Mouse (Mus musculus) hindbrain, embryonic 16.5 days (tissue): ENCODE measurements around the gene Zcchc24. TPM values are rescaled to one million over a fixed set of nuclear protein-coding genes. Genes with fewer than 3 reads are reported as not detected.

Source experiments
- ATAC-seq: fragments of 200-750 bp; cut with Nextera tagmentation; 2 replicates; pipeline ENCODE4 v1.8.0; 2017; ENCODE audit warnings: moderate TSS enrichment, moderate library complexity
- H3K27ac ChIP-seq: fragments of 300-500 bp; sonication (generic); 2 replicates; pipeline ENCODE4 v1.5.1; 2014; ENCODE audit warnings: low read depth, mild to moderate bottlenecking, control low read depth, low read length, moderate library complexity
- H3K27me3 ChIP-seq: fragments of 300-500 bp; sonication (generic); replicated peaks from 2 replicates; pipeline ENCODE4 v1.6.1; 2014; ENCODE audit warnings: low read length; ENCODE audit not compliant: control insufficient read depth, insufficient read depth
- H3K36me3 ChIP-seq: fragments of 300-500 bp; sonication (generic); 2 replicates; pipeline ENCODE4 v1.6.1; 2014; ENCODE audit warnings: mild to moderate bottlenecking, low read length, moderate library complexity, mixed read lengths; ENCODE audit not compliant: control insufficient read depth, insufficient read depth
- H3K4me1 ChIP-seq: fragments of 300-500 bp; sonication (generic); 2 replicates; pipeline ENCODE4 v1.6.1; 2014; ENCODE audit warnings: low read depth, low read length; ENCODE audit not compliant: control insufficient read depth, insufficient read depth
- H3K4me2 ChIP-seq: fragments of 300-500 bp; sonication (generic); 2 replicates; pipeline ENCODE4 v1.6.1; 2014; ENCODE audit warnings: mild to moderate bottlenecking, low read length, control low read depth, moderate library complexity
- H3K4me3 ChIP-seq: fragments of 300-500 bp; sonication (generic); 2 replicates; pipeline ENCODE4 v1.5.1; 2014; ENCODE audit warnings: mild to moderate bottlenecking, low read length, control low read depth, moderate library complexity
- H3K9ac ChIP-seq: fragments of 300-500 bp; sonication (generic); 2 replicates; pipeline ENCODE4 v1.6.1; 2014; ENCODE audit warnings: low read depth, mild to moderate bottlenecking, control low read depth, low read length, moderate library complexity
- H3K9me3 ChIP-seq: fragments of 300-500 bp; sonication (generic); 2 replicates; pipeline ENCODE4 v1.6.1; 2014; ENCODE audit warnings: mild to moderate bottlenecking, low read length, moderate library complexity; ENCODE audit not compliant: control insufficient read depth
- WGBS: fragments of 180-500 bp; shearing (Covaris S2); extraction: QIAGEN DNeasy Blood & Tissue Kit; methylation state at CpG from one replicate; pipeline ENCODE4 v1.1.7; 2014; 5-methylcytosine and 5-hydroxymethylcytosine counted together
- polyA plus RNA-seq: library from polyadenylated mRNA; unstranded; fragments of >200 nt; fragmentation: Nextera tagmentation; extraction: Ambion mirVana; gene quantifications from 2 replicates; pipeline ENCODE4 v1.2.1, GENCODE M21; 2015

The Zcchc24 gene
- polyA plus RNA-seq, 1 experiment from 2014 or later, result 10.1 TPM

DNA sequence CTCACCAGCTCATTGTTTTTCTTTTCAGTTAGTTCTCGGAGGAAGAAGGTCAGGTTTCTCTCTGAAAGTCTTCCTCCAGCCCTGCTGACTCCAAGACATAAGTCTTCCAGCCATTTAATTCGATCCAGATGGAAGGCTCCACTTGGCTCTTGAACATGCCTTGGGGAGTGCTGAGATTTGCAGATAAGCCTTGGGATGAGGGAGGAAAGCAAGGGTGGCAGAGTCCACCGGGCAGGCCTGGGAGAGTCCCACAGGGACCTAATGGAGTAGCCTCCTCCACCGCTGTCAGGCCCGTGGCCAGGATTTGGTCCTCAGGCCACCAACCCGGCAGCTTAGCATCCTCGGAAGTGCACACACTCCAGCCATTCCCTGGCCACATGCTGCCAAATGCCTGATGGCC is 27.8 kb upstream of the Zcchc24 start:
- Histone ChIP-seq H3K9ac (no peak overlapping the region), H3K4me1 (no peaks in the 10 kb centered on the region; the same call in 1 of the 2 replicates), H3K9me3 (no peaks in the 10 kb centered on the region), H3K27me3 (no peaks in the 10 kb centered on the region), H3K27ac (no peak overlapping the region), H3K4me2 (no peak overlapping the region), H3K36me3 (no peaks in the 10 kb centered on the region), H3K4me3 (no peak overlapping the region)
- WGBS, result 81% methylated on average over 7 of the region's 7 CpGs
- no peak for ATAC-seq

GRCm38 (mm10) chr14:25795561-25796174 is 26.8 kb upstream of the Zcchc24 start:
- H3K27ac ChIP-seq, result no peak overlapping the region
- no peak overlapping the region for H3K4me2 ChIP-seq
- ATAC-seq, result 0 out of 2 replicates have a peak, but pooled peaks have one; percentile 42
- no peaks in the 10 kb centered on the region for H3K36me3 ChIP-seq
- WGBS, result 31% methylated on average over 10 of the region's 10 CpGs
- H3K4me1 ChIP-seq, result no peaks in the 10 kb centered on the region; the same call in 1 of the 2 replicates
- H3K9ac ChIP-seq, result no peak overlapping the region
- H3K9me3 ChIP-seq, result no peaks in the 10 kb centered on the region
- no peak overlapping the region for H3K4me3 ChIP-seq
- no peaks in the 10 kb centered on the region for H3K27me3 ChIP-seq

DNA sequence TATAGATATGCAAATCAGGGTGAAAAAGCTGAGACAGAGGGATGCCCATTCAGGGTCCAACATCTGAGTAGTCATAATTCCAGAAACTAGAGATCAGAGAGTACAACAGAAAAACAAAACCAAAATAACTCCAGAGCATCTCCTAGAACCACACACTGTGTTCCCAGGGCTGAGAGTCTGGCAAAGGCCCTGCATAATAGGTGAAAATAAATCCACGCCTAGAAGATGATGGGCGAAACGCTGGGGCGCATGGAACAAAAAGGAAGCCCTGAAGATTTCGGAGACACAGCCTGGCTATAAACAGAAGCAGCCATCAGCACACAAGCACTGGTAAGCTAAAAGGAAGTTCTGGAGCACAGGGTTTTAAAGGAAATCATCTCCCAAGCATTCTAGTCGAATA is 26.2 kb upstream of the Zcchc24 start:
- WGBS, result 63% methylated on average over 6 of the region's 6 CpGs
- Histone ChIP-seq H3K4me3 (no peak overlapping the region), H3K4me2 (no peak overlapping the region), H3K27me3 (no peaks in the 10 kb centered on the region), H3K4me1 (no peaks in the 10 kb centered on the region; the same call in 1 of the 2 replicates), H3K9ac (no peak overlapping the region), H3K36me3 (no peaks in the 10 kb centered on the region), H3K9me3 (no peaks in the 10 kb centered on the region), H3K27ac (peak overlapping the region; percentile 47; the same call in 1 of the 2 replicates)
- no peak for ATAC-seq

DNA sequence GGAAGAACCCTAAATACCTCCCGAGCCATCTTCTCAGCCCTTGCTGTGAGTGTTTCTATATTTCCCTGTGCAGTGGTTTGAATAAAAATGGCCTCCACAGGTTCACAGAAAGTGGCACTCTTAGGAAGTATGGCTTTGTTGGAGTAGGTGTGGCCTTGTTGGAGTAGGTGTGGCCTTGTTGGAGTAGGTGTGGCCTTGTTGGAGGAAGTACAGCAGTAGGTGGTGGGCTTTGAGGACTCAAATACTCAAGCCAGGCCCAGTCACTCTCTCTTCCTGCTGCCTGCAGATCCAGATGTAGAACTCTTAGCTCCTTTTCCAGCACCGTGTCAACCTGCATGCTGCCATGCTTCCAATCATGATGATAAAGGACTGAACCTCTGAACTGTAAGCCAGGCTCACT is 25.5 kb upstream of the Zcchc24 start:
- no peaks in the 10 kb centered on the region for H3K36me3 ChIP-seq
- no peaks in the 10 kb centered on the region for H3K9me3 ChIP-seq
- H3K9ac ChIP-seq, result no peak overlapping the region
- no peaks in the 10 kb centered on the region; the same call in 1 of the 2 replicates for H3K4me1 ChIP-seq
- no peaks in the 10 kb centered on the region for H3K27me3 ChIP-seq
- no peak for ATAC-seq
- no peak overlapping the region for H3K4me2 ChIP-seq
- H3K4me3 ChIP-seq, result no peak overlapping the region
- WGBS, result 90% methylated on average over 2 of the region's 2 CpGs
- H3K27ac ChIP-seq, result no peak overlapping the region

DNA sequence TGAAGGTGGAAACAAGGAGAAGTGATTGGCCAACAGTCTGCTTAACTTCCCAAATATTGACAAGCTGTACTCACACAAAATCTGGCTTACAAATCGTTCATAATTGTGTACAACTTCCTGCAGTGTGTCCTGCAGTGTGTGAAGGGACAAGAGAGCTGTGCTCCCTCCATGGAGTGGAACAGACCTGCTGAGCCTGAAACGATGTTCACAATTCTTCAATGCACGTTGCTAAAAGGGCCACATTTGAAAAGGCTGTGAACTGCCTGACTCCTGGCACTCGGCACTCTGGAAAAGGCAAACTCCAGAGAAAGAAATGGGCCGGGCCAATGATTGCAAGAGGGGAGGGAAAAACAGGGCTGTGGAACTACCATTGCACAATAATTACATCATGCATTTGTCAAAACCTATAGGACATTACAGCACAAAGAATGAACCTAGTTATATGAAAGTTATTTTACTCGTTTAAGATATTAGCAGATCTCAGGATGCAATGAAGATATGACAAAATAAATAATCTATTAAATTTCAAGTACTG is 22.0 kb upstream of the Zcchc24 start:
- 55% methylated on average over 6 of the region's 6 CpGs for WGBS
- no peak overlapping the region for H3K4me3 ChIP-seq
- no peaks in the 10 kb centered on the region for H3K4me1 ChIP-seq
- no peaks in the 10 kb centered on the region for H3K9me3 ChIP-seq
- H3K9ac ChIP-seq, result no peak overlapping the region
- H3K27me3 ChIP-seq, result no peaks in the 10 kb centered on the region
- H3K4me2 ChIP-seq, result no peak overlapping the region
- no peaks in the 10 kb centered on the region for H3K36me3 ChIP-seq
- ATAC-seq, result no peak
- H3K27ac ChIP-seq, result no peak overlapping the region

- WGBS, result 60% methylated on average over 1 of the region's 1 CpGs
Observed at GRCm38 (mm10) chr14:25789946-25790345, 21.1 kb upstream of the Zcchc24 start.

GRCm38 (mm10) chr14:25789207-25789606 is 20.4 kb upstream of the Zcchc24 start:
- Histone ChIP-seq H3K9ac (no peak overlapping the region), H3K9me3 (no peaks in the 10 kb centered on the region), H3K4me1 (no peaks in the 10 kb centered on the region), H3K36me3 (no peaks in the 10 kb centered on the region), H3K4me2 (no peak overlapping the region), H3K4me3 (no peak overlapping the region), H3K27ac (no peak overlapping the region), H3K27me3 (no peaks in the 10 kb centered on the region)
- no peak for ATAC-seq

More at GRCm38 (mm10) chr14:25789946-25790345, 21.1 kb upstream of the Zcchc24 start:
- Histone ChIP-seq H3K4me1 (no peaks in the 10 kb centered on the region), H3K4me3 (no peak overlapping the region), H3K9ac (no peak overlapping the region), H3K4me2 (no peak overlapping the region), H3K27me3 (no peaks in the 10 kb centered on the region), H3K27ac (no peak overlapping the region), H3K36me3 (no peaks in the 10 kb centered on the region), H3K9me3 (no peaks in the 10 kb centered on the region)
- ATAC-seq, result no peak

DNA sequence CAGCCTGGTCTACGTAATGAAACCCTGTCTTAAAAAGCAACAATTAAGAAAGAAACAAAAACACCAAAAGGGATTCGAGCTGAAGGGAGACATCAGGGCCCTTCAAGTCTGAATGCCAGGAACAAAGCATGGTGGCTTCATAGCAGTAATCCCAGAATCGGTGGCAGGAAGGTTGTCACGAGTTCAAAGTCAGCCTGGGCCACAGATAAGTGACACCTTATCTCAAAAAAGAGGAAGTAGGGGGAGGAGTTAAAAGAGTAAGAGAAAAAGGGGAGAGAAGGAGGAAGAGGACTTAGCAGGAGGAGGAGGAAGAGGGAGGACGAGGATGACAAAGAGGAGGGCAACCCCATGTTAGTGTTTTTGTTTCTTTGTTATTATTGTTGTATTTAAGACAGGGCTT is 19.4 kb upstream of the Zcchc24 start:
- no peak overlapping the region for H3K27ac ChIP-seq
- H3K27me3 ChIP-seq, result no peaks in the 10 kb centered on the region
- H3K9ac ChIP-seq, result no peak overlapping the region
- no peaks in the 10 kb centered on the region for H3K9me3 ChIP-seq
- ATAC-seq, result no peak
- no peaks in the 10 kb centered on the region for H3K4me1 ChIP-seq
- no peak overlapping the region for H3K4me3 ChIP-seq
- H3K4me2 ChIP-seq, result no peak overlapping the region
- H3K36me3 ChIP-seq, result no peaks in the 10 kb centered on the region
- 82% methylated on average over 5 of the region's 5 CpGs for WGBS

DNA sequence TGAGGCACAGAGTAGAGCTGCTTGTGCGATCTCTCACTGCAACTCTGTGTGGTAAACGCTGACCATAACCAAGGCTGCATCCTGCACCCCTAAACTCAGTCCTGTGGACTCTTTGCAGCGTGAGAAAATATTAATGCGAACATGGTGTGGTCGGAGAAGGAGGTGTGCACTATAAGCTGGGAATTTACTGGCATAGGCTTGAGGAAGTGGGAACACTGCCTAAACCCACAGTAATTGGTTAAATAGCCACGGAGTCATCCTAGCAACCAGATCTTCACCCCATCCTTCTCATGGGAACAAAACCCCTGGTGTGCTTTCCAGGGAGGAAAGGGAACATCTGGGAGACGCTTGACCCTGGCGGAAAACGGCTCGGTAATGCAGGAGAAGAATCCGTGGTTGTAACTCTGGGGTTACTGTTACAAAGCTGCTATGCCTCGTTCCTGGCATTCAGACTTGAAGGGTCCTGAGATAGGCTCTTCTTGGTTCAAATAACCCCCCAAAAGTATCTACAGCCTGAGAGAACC is 18.6 kb upstream of the Zcchc24 start:
- no peak overlapping the region for H3K4me2 ChIP-seq
- WGBS, result 67% methylated on average over 12 of the region's 12 CpGs
- no peaks in the 10 kb centered on the region for H3K9me3 ChIP-seq
- no peaks in the 10 kb centered on the region for H3K36me3 ChIP-seq
- no peaks in the 10 kb centered on the region for H3K4me1 ChIP-seq
- no peak for ATAC-seq
- H3K9ac ChIP-seq, result no peak overlapping the region
- H3K27me3 ChIP-seq, result no peaks in the 10 kb centered on the region
- no peak overlapping the region for H3K27ac ChIP-seq
- H3K4me3 ChIP-seq, result no peak overlapping the region
